Mouse (Mus musculus) olfactory bulb, adult 2 months (tissue): ENCODE results near the gene Fam71f2. TPM values are rescaled to one million over a fixed set of nuclear protein-coding genes. Genes with fewer than 3 reads are reported as not detected.

Experiments
- H3K27ac ChIP-seq: fragments of 200-500 bp; 2 replicates; pipeline ENCODE4 v1.5.1; 2012; ENCODE audit warnings: low read depth, low read length; ENCODE audit not compliant: insufficient read depth
- H3K4me1 ChIP-seq: fragments of 200-500 bp; 2 replicates; pipeline ENCODE4 v1.6.1; 2012; ENCODE audit warnings: low read length; ENCODE audit not compliant: control insufficient read depth, insufficient read depth
- H3K4me3 ChIP-seq: fragments of 200-500 bp; 2 replicates; pipeline ENCODE4 v1.5.1; 2012; ENCODE audit warnings: mild to moderate bottlenecking, low read depth, low read length, moderate library complexity; ENCODE audit not compliant: insufficient read depth
- CTCF ChIP-seq: fragments of 200-500 bp; IDR thresholded peaks from 2 replicates; pipeline ENCODE4 v1.5.1; 2012; ENCODE audit warnings: low read depth, mild to moderate bottlenecking, low read length, moderate library complexity; ENCODE audit not compliant: insufficient read depth
- POLR2A ChIP-seq: fragments of 200-500 bp; IDR thresholded peaks from 2 replicates; pipeline ENCODE4 v1.6.1; 2012; ENCODE audit warnings: mild to moderate bottlenecking, low read depth, low read length, moderate library complexity; ENCODE audit not compliant: insufficient read depth
- WGBS: fragments of 180-500 bp; shearing (Covaris S2); methylation state at CpG from one replicate; pipeline ENCODE4 v1.1.7; 2018; 5-methylcytosine and 5-hydroxymethylcytosine counted together
- polyA plus RNA-seq: library from polyadenylated mRNA; stranded (reverse); fragments of >200 nt; gene quantifications from 2 replicates; pipeline ENCODE4 v1.2.4, GENCODE M21; 2012; ENCODE audit warnings: low replicate concordance; ENCODE audit not compliant: missing spikeins, insufficient read depth, insufficient read length

Fam71f2 gene
- polyA plus RNA-seq, 1 experiment = not detected

DNA sequence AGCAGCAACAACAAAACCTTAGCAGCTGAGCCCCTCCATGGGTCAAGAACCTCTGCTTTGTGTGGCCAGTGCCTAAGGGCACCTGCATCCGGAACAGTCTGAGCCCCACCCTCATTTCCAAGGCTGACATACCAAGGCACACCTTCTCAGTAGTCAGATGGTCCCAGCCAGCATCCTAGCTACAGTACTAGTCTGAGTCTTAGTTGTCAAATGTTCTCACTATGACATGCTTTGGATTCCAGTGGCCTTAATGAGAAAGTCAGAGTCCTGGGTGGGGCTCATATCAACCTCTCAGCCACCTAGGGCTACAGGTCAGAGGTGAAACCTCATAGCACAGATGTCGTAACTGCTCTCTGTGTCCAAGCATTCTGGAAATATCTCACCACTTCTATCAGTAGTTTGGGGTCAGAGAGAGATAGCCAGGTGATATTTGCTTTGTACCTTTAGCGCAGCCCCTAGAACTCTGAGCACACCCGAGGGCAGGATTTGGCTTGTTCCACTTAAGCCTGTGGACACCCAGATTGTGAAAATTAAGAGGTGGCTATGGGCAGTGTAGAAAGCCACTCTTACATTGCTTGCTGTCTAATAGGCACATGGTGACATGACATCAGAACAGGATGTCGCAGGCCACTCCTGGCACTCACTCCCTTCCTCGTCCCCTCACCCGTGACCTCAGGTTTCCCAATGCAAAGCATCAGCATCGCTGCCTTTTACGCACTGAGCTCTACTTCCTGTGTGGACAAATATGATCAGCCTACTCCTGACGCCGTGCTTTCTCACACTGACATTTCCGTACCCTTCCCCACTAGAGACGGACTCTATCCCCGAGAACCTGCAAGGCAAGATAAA lies 33.9 kb upstream of the Fam71f2 start:
- 87% methylated on average over 14 of the region's 14 CpGs for WGBS
- Histone ChIP-seq H3K4me1 (no peaks in the 10 kb centered on the region), H3K27ac (no peak overlapping the region), H3K4me3 (no peak overlapping the region)
- TF ChIP-seq POLR2A (no peak), CTCF (no peak)

DNA sequence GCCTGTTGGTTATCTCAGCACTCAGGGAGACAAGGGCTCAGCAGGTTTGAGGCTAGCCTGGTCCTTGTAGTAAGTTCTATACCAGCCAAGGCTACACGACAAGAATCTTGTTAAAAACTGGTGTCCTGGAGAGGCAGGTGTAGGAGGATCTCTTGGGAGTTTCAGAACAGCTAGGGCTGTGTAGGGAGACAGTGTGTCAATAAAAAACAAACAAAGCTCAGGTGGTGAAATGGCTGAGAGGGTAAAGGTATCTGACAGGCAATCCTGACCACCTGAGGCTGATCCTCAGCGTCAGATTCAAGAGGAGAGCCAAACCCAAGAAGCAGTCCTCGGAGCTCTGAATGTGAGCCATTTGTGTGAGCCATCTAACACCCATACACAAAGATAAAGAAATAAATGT lies 33.2 kb upstream of the Fam71f2 start:
- TF ChIP-seq POLR2A (no peak), CTCF (no peak)
- H3K4me3 ChIP-seq = no peak overlapping the region
- H3K4me1 ChIP-seq = no peaks in the 10 kb centered on the region
- no peak overlapping the region for H3K27ac ChIP-seq
- WGBS = 93% methylated on average over 3 of the region's 3 CpGs

DNA sequence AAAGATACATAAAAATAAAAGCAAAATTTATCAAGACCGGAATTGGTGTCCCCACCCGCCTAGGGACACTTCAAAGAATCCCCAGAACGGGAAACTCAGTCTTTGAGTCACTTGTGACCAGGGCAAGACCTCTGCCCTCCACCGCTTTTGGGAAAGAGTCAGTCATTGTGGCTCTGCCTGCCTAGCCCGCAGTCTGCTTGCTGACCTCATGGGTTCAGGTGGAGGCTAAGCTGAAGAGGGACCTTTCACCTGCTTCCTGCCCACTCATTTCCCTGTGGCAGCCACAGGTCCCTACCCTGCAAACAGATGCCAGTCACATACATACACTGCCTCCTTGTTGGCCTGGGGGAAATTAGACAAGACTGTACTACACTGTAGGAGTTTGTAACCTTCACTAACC lies 32.8 kb upstream of the Fam71f2 start:
- TF ChIP-seq POLR2A (no peak), CTCF (no peak)

DNA sequence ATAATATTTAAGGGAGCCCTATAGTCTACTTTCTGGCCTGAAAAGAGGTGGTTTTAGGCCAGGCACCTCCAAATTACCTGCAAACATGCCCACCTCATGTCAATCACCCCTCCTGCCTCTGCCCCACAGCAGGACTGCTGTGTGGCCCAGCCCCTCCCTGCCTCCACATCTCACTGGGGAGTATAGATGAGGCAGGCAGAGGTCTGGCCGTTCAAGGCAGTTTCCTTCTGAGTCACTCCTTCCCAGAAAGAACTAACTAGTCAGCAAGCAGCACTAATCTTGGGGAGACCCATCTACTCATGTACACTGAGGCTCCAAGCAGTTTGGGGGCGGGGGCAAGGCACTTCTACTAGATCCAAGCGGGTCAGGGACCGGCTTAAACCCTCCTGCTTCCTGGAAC lies 32.3 kb upstream of the Fam71f2 start:
- no peak overlapping the region for H3K27ac ChIP-seq
- TF ChIP-seq POLR2A (no peak), CTCF (no peak)
- H3K4me3 ChIP-seq = no peak overlapping the region
- 57% methylated on average over 4 of the region's 4 CpGs for WGBS
- no peaks in the 10 kb centered on the region for H3K4me1 ChIP-seq

More for the DNA sequence above, 32.8 kb upstream of the Fam71f2 start:
- no peak overlapping the region for H3K4me3 ChIP-seq
- H3K4me1 ChIP-seq = no peaks in the 10 kb centered on the region
- no peak overlapping the region for H3K27ac ChIP-seq
- 79% methylated on average over 5 of the region's 5 CpGs for WGBS

DNA sequence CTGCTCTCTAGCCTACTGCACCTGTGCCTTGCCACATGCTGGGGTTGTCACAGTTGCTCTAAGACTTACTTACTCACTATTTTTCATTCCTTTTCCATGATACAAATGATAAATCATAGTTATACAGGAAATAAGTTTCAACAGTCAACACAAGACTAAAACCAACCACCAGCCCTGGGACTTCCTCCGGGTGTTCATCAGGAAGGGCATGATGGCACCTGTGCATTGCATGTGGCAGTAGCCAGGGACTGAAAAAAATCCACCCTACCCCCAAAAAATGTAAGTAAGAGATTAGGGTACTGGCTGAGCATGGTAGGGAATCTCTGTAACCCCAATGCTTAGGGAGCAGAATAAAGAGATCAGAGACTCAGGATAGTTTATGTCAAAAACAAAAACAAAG lies 20.0 kb upstream of the Fam71f2 start:
- H3K27ac ChIP-seq = no peak overlapping the region
- 90% methylated on average over 1 of the region's 1 CpGs for WGBS
- no peak overlapping the region for H3K4me3 ChIP-seq
- peaks cover 3% of the 10 kb centered on the region; the same call in 1 of the 2 replicates for H3K4me1 ChIP-seq
- TF ChIP-seq CTCF (no peak), POLR2A (no peak)

DNA sequence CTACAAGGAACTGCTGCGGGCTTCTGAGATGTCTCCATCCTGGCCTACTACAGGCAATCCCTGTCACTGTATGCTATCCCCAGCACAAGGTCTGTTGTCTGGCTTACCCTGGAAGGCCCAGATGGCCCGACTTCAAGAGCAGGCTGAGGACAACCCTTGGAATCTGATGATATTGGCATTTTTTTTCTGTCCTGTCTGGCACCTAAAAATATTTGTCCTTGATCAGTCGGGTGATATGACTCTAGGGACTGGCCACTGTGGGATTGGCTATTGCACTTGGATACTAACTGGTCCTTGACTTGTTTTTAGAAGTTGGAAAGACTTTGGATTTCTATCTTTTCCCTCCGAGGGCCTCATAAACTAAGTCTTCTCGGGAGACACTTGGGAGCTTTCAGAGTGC lies 17.6 kb upstream of the Fam71f2 start:
- Histone ChIP-seq H3K4me3 (no peak overlapping the region), H3K27ac (no peak overlapping the region), H3K4me1 (peaks cover 3% of the 10 kb centered on the region; the same call in 1 of the 2 replicates)
- TF ChIP-seq CTCF (no peak), POLR2A (no peak)
- 87% methylated on average over 5 of the region's 5 CpGs for WGBS

DNA sequence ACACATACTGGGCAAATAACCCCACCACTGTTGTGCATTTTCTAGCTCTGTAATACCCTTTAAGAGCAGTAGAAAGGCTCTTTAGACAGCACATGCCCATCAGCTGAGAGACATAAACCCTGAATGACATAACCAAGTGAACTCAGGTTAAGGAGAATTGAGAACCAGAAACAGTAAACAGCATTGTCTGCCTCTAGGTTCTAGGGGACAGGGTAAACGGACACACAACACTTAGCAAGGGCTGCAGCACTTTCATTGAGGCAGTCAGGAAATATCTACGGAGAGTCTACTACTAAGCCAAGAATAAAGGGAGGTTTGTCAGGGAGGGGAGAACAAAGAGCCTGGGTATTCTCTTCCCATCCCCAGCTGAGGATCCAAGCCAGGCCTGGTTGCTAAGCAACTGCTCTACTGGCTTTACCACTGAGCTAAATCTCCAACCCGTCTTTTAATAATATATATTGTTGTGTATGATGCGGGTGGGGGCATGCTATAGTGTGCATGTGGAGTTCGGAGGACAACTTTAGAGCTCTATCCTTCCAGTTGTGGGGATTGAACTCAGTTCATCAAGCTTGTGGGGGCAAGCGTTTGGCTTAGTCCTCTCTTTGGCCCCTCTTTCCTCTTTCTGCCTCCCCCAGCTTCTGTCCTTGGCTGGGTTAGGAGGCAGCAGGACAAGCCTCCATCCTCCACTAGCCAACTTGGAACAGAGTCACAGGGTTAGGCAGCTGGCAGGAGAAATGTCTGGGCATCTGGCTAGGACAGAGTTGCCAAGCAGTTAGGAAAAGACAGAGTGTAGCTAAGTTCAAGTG lies 15.5 kb upstream of the Fam71f2 start:
- H3K4me3 ChIP-seq = no peak overlapping the region
- H3K27ac ChIP-seq = no peak overlapping the region
- WGBS = 26% methylated on average over 6 of the region's 6 CpGs
- TF ChIP-seq CTCF (no peak), POLR2A (no peak)
- H3K4me1 ChIP-seq = peaks cover 3% of the 10 kb centered on the region; the same call in 1 of the 2 replicates

DNA sequence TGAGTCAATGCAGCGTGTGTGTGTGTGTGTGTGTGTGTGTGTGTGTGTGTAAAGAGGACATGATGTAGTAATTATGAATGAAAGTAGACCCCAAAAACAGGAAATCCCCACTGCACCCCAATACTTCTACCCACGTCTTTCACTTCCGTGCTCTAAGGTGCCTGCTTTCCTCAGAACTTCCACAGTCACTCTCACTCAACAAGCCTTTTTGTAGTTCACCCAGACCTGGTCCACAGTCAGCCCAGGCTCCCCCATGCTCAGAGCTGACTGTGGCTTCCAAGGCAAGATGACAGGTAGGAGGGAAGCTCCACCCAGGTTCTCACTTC lies 15.0 kb upstream of the Fam71f2 start:
- WGBS = 50% methylated on average over 3 of the region's 3 CpGs

DNA sequence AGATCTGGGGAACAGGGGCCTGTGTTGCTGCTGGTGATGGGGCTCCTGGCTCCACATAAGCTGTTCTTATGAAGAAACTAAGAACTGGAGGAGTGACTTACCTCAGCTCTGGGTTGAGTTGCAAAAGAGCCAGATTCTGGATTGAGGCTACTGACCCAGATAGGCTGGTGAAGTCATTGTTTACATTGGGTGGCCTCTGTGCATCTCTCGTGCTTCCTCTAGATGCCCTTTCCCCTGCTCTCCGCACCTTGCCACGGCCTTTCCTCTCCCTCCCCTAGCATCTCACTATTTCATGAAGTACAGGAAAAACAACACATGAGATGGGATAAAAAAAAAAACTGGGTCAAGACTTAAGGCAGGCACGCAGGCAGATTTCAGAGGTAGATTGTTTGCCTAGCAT lies 12.5 kb upstream of the Fam71f2 start:
- no peak overlapping the region for H3K4me3 ChIP-seq
- no peak for TF ChIP-seq CTCF
- no peak for TF ChIP-seq POLR2A
- H3K27ac ChIP-seq = no peak overlapping the region
- peaks cover 3% of the 10 kb centered on the region; the same call in 1 of the 2 replicates for H3K4me1 ChIP-seq
- 75% methylated on average over 4 of the region's 4 CpGs for WGBS

More for the DNA sequence above, 15.0 kb upstream of the Fam71f2 start:
- no peak overlapping the region for H3K4me3 ChIP-seq
- H3K4me1 ChIP-seq = peaks cover 3% of the 10 kb centered on the region; the same call in 1 of the 2 replicates
- H3K27ac ChIP-seq = no peak overlapping the region
- TF ChIP-seq CTCF = no peak
- no peak for TF ChIP-seq POLR2A
